Mouse (Mus musculus): ENCODE measurements at regions not wholly inside any gene's neighbourhood (a gene's known extent, or its start where the extent isn't known, plus 50 kb on each side); places are given as distances from the start of the nearest gene placed in this dataset.
"Not testable (repeated sequence)": the region's sequence is repeated elsewhere in the genome, so short reads cannot be mapped to it uniquely, and the experiment has no call there.

DNA sequence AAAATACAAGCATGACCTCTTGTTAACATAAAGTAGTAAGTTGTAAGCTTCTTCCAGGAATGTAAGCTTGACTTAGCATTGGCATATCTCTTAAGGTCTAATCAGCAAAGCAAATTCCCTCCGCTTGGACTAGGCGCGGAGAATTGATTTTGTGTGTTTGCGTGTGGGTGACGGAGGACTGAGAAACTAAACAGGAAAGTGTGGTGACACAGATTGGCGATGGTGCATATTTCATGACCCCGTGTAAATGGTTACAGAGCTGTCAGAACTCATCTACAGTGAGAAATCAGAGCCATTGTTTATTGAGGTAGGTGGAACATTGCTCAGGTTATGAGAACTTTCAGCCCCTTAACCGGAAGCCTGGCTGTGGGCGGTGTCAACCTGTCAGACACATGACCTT is 78.8 kb upstream of the Mocs1 start:
- no peak for TF ChIP-seq POLR2A (IDR thresholded peaks at IDR 0.05; ENCODE audit: control insufficient read depth, low read depth, low read length)
- TF ChIP-seq CTCF (IDR thresholded peaks at IDR 0.05; ENCODE audit: control insufficient read depth, insufficient read depth, insufficient replicate concordance, low read depth, low read length) = no peak
- Histone ChIP-seq H3K27me3 (ENCODE audit: control insufficient read depth, insufficient read depth, low read length) (no peaks in the 10 kb centered on the region), H3K4me1 (ENCODE audit: control insufficient read depth, insufficient read depth, low read length) (no peaks in the 10 kb centered on the region), H3K4me3 (ENCODE audit: control insufficient read depth, low read depth, low read length) (no peak overlapping the region), H3K36me3 (ENCODE audit: control insufficient read depth, insufficient read depth, low read length) (no peaks in the 10 kb centered on the region), H3K27ac (ENCODE audit: control insufficient read depth, insufficient read depth, low read depth, low read length) (no peak overlapping the region)

DNA sequence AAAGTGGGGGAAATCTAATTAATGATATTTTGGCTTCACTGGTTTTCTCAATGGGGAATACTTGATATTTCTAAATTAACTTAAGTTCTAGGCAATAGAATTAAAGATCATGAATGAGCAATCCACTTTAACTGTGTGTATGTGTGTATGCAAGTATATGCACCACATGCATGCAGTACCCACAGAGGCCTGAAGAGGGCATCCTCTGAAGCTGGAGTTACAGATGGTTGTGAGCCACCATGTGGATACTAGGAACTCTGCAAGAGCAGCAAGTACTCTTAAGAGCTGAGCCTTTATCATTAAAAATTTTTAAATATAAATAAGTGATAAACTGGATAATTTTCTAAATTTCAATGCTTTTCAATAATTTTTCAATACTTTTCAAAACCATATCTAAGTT is 69.0 kb upstream of the Mocs1 start:
- H3K36me3 ChIP-seq (ENCODE audit: control insufficient read depth, insufficient read depth, low read length) = no peaks in the 10 kb centered on the region
- no peaks in the 10 kb centered on the region for H3K27me3 ChIP-seq (ENCODE audit: control insufficient read depth, insufficient read depth, low read length)
- H3K4me3 ChIP-seq (ENCODE audit: control insufficient read depth, low read depth, low read length) = no peak overlapping the region
- no peak overlapping the region for H3K27ac ChIP-seq (ENCODE audit: control insufficient read depth, insufficient read depth, low read depth, low read length)
- H3K4me1 ChIP-seq (ENCODE audit: control insufficient read depth, insufficient read depth, low read length) = no peaks in the 10 kb centered on the region
- TF ChIP-seq POLR2A (IDR thresholded peaks at IDR 0.05; ENCODE audit: control insufficient read depth, low read depth, low read length) (no peak), CTCF (IDR thresholded peaks at IDR 0.05; ENCODE audit: control insufficient read depth, insufficient read depth, insufficient replicate concordance, low read depth, low read length) (peak; percentile 17; the same call in 1 of the 2 replicates)

DNA sequence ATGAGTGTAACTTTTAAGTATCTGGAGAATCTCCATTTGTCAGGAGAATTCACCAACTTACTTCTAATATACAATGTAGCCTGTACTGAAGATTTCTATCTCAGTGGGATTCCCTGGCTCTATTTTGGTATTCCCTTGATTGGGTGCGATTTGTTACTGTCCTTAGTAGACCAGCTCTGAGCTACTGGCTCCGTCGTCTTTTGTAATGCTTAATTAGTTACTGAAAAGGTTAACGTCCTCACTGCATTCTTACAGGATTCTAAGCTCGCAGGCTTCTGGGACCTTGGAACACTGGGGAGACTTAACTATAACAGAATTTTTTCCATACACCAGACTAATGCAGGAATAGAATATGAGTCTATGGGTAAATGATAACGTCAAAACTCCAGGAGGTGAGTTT is 67.9 kb upstream of the Mocs1 start:
- not testable (repeated sequence) for H3K27me3 ChIP-seq (ENCODE audit: control insufficient read depth, insufficient read depth, low read length); H3K36me3 ChIP-seq (ENCODE audit: control insufficient read depth, insufficient read depth, low read length); H3K27ac ChIP-seq (ENCODE audit: control insufficient read depth, insufficient read depth, low read depth, low read length); H3K4me1 ChIP-seq (ENCODE audit: control insufficient read depth, insufficient read depth, low read length); H3K4me3 ChIP-seq (ENCODE audit: control insufficient read depth, low read depth, low read length)

DNA sequence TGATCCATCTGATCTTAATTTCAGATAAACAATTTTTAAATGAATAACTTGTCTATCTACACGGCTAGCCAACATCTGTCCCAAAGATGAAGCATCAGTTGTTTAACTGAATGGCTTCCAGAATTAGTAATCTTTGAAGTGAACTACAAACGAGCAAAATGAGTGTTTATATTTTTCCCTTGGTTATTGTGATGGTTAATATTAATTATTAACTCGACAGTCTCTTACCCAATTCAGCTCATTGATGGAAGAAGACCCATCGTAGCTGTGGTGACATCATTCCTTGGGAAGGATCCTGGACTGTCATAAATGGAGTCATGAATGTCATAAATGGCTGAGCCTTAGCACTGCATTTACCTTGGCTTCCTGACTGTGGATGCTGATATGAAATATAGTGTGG is 60.4 kb upstream of the Mocs1 start:
- Histone ChIP-seq H3K4me1 (ENCODE audit: control insufficient read depth, insufficient read depth, low read length) (no peaks in the 10 kb centered on the region), H3K27ac (ENCODE audit: control insufficient read depth, insufficient read depth, low read depth, low read length) (no peak overlapping the region), H3K27me3 (ENCODE audit: control insufficient read depth, insufficient read depth, low read length) (no peaks in the 10 kb centered on the region), H3K4me3 (ENCODE audit: control insufficient read depth, low read depth, low read length) (no peak overlapping the region), H3K36me3 (ENCODE audit: control insufficient read depth, insufficient read depth, low read length) (no peaks in the 10 kb centered on the region)
- TF ChIP-seq CTCF (IDR thresholded peaks at IDR 0.05; ENCODE audit: control insufficient read depth, insufficient read depth, insufficient replicate concordance, low read depth, low read length) = no peak
- no peak for TF ChIP-seq POLR2A (IDR thresholded peaks at IDR 0.05; ENCODE audit: control insufficient read depth, low read depth, low read length)

DNA sequence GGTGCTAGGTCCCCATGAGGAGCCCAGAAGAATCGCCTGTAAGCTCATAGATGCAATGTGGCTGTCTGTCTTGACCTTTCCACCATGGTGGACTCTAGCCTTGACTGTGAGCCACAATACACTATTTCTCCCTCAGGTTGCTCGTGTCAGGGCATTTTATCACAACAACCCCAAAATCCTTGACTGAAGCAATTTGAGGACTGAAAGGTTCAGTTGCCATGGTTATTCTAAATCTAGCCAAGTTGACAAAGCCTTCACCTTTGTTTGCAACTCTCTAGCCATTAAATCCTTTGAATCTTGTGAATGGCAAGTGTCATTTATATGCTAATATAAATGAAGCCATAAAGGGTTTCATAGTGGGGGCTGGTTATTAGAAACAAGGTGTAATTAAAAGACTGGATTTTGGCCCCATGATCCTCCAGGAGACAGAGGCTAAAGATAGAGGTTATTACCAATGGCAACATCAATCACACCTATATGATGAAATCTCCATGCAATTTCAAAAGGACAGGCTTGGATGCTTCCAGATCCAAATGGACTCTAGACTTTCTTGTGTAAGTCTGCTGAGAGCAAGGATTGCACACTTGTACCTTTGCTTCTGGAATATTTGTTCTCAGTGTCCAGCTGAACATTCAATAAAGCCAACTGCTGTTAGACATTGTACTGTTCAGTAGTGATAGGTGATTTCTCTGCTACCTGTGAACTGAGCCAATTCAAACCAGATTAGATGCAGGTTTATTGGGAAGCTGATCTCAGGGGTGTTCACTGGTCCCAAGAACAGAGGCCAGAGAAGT is 59.5 kb upstream of the Mocs1 start:
- Histone ChIP-seq H3K4me3 (ENCODE audit: control insufficient read depth, low read depth, low read length) (no peak overlapping the region), H3K36me3 (ENCODE audit: control insufficient read depth, insufficient read depth, low read length) (no peaks in the 10 kb centered on the region), H3K4me1 (ENCODE audit: control insufficient read depth, insufficient read depth, low read length) (no peaks in the 10 kb centered on the region), H3K27me3 (ENCODE audit: control insufficient read depth, insufficient read depth, low read length) (no peaks in the 10 kb centered on the region), H3K27ac (ENCODE audit: control insufficient read depth, insufficient read depth, low read depth, low read length) (no peak overlapping the region)
- TF ChIP-seq CTCF (IDR thresholded peaks at IDR 0.05; ENCODE audit: control insufficient read depth, insufficient read depth, insufficient replicate concordance, low read depth, low read length) (no peak), POLR2A (IDR thresholded peaks at IDR 0.05; ENCODE audit: control insufficient read depth, low read depth, low read length) (no peak)

DNA sequence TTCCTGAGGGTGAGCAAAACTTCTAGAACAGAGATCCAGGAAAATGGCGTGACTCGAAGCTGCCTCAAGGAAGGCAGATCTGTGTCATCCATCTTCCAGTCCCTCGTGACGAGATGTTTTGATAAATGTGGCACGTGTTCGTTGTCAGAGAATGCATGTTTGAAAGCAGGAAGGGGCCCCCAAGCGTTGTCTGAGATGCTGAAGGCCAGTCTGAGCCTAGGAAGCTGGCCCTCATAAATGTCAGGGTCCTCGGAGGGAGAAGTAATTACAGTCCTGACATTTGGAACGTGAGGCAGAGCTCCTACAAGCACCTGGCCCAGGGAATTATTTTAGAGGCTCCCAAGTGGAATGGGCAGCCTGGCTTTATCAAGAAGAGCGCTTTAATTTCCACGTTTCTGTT is 50.5 kb upstream of the Mocs1 start:
- Histone ChIP-seq H3K4me1 (ENCODE audit: control insufficient read depth, insufficient read depth, low read length) (no peaks in the 10 kb centered on the region), H3K27ac (ENCODE audit: control insufficient read depth, insufficient read depth, low read depth, low read length) (no peak overlapping the region), H3K4me3 (ENCODE audit: control insufficient read depth, low read depth, low read length) (no peak overlapping the region), H3K36me3 (ENCODE audit: control insufficient read depth, insufficient read depth, low read length) (no peaks in the 10 kb centered on the region), H3K27me3 (ENCODE audit: control insufficient read depth, insufficient read depth, low read length) (no peaks in the 10 kb centered on the region)
- TF ChIP-seq POLR2A (IDR thresholded peaks at IDR 0.05; ENCODE audit: control insufficient read depth, low read depth, low read length) (no peak), CTCF (IDR thresholded peaks at IDR 0.05; ENCODE audit: control insufficient read depth, insufficient read depth, insufficient replicate concordance, low read depth, low read length) (no peak)

Measured in testis, adult 2 months (tissue).